Mouse (Mus musculus): ENCODE results near the gene 5730522E02Rik.
A peak's percentile ranks its signal among the peaks of the same experiment; 100 is the strongest.

Gene 5730522E02Rik

GRCm38 (mm10) chr11:26004018-26004417, 206.5 kb downstream of the 5730522E02Rik start:
- no peak for DNase-seq (ENCODE audit: low spot score in 2 of 2)

- DNase-seq (ENCODE audit: low spot score in 2 of 2) = no peak
Observed at GRCm38 (mm10) chr11:25999738-26000137, 210.8 kb downstream of the 5730522E02Rik start.

GRCm38 (mm10) chr11:25997469-25997868, 213.1 kb downstream of the 5730522E02Rik start:
- no peak for DNase-seq (ENCODE audit: low spot score in 2 of 2)

- DNase-seq (ENCODE audit: low spot score in 2 of 2) = no peak
Observed at GRCm38 (mm10) chr11:25994128-25994527, 216.4 kb downstream of the 5730522E02Rik start.

GRCm38 (mm10) chr11:25992216-25992615, 218.3 kb downstream of the 5730522E02Rik start:
- DNase-seq (ENCODE audit: low spot score in 2 of 2) = no peak

GRCm38 (mm10) chr11:25978736-25979276, 231.8 kb downstream of the 5730522E02Rik start:
- DNase-seq (ENCODE audit: low spot score in 2 of 2) = no peak

- DNase-seq (ENCODE audit: low spot score in 2 of 2) = no peak
Observed at GRCm38 (mm10) chr11:25941504-25941903, 269.1 kb downstream of the 5730522E02Rik start.

GRCm38 (mm10) chr11:25940716-25941294, 269.8 kb downstream of the 5730522E02Rik start:
- DNase-seq (ENCODE audit: low spot score in 2 of 2) = peak in 1 of 2 experiments; percentile 6

GRCm38 (mm10) chr11:25926267-25926666, 284.3 kb downstream of the 5730522E02Rik start:
- DNase-seq (ENCODE audit: low spot score in 2 of 2) = no peak

- no peak for DNase-seq (ENCODE audit: low spot score in 2 of 2)
Observed at GRCm38 (mm10) chr11:25902321-25902720, 308.2 kb downstream of the 5730522E02Rik start.

- no peak for DNase-seq (ENCODE audit: low spot score in 2 of 2)
Observed at GRCm38 (mm10) chr11:25901666-25902065, 308.9 kb downstream of the 5730522E02Rik start.

GRCm38 (mm10) chr11:25893906-25894305, 316.7 kb downstream of the 5730522E02Rik start:
- DNase-seq (ENCODE audit: low spot score in 2 of 2) = no peak

- DNase-seq (ENCODE audit: low spot score in 2 of 2) = no peak
Observed at GRCm38 (mm10) chr11:25872983-25873382, 337.6 kb downstream of the 5730522E02Rik start.

GRCm38 (mm10) chr11:25872317-25872716, 338.2 kb downstream of the 5730522E02Rik start:
- DNase-seq (ENCODE audit: low spot score in 2 of 2) = no peak

- DNase-seq (ENCODE audit: low spot score in 2 of 2) = no peak
Observed at GRCm38 (mm10) chr11:25866292-25866691, 344.3 kb downstream of the 5730522E02Rik start.

- DNase-seq (ENCODE audit: low spot score in 2 of 2) = peak; percentile 72 to 75
Observed at GRCm38 (mm10) chr11:25862686-25863085, 347.9 kb downstream of the 5730522E02Rik start.

GRCm38 (mm10) chr11:25856629-25857568, 353.7 kb downstream of the 5730522E02Rik start:
- no peak for DNase-seq (ENCODE audit: low spot score in 2 of 2)

- DNase-seq (ENCODE audit: low spot score in 2 of 2) = no peak
Observed at GRCm38 (mm10) chr11:25855794-25856193, 354.8 kb downstream of the 5730522E02Rik start.

- DNase-seq (ENCODE audit: low spot score in 2 of 2) = no peak
Observed at GRCm38 (mm10) chr11:25854216-25854615, 356.3 kb downstream of the 5730522E02Rik start.

- no peak for DNase-seq (ENCODE audit: low spot score in 2 of 2)
Observed at GRCm38 (mm10) chr11:25853032-25853431, 357.5 kb downstream of the 5730522E02Rik start.

- DNase-seq (ENCODE audit: low spot score in 2 of 2) = no peak
Observed at GRCm38 (mm10) chr11:25848824-25849644, 361.5 kb downstream of the 5730522E02Rik start.

- no peak for DNase-seq (ENCODE audit: low spot score in 2 of 2)
Observed at GRCm38 (mm10) chr11:25838451-25838850, 372.1 kb downstream of the 5730522E02Rik start.
